Mouse (Mus musculus): Measurements from ENCODE around the gene Arpin. TPM values are rescaled to one million over a fixed set of nuclear protein-coding genes. Genes with fewer than 3 reads are reported as not detected.
A peak's percentile ranks its signal among the peaks of the same experiment; 100 is the strongest.

Arpin gene
- polyA plus RNA-seq, 1 experiment: 41.2 TPM

DNA sequence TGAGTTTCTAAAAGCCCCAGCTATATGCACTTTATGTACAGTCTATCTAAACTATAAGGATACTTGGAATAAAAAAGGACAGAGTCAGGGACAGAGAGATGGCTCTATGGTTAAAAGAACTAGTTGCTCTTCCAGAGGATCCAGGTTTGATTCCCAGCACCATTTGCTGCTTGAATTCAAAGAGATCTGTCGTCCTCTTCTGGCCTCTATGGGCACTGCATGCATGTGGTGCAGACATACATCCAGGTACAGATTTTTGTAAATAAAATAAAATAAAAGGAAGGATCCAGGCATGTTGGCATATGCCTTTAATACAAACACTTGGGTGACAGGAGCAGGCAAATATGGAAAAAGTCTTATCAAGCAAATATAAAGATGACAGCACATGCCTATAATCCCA lies 26.4 kb upstream of the Arpin start:
- Histone ChIP-seq H3K79me2 (ENCODE audit: control insufficient read depth, insufficient read depth) (no peaks in the 10 kb centered on the region), H3K27me3 (ENCODE audit: control insufficient read depth, insufficient read depth, insufficient read length) (peaks cover 9% of the 10 kb centered on the region), H3K36me3 (ENCODE audit: control insufficient read depth, insufficient read depth) (no peaks in the 10 kb centered on the region), H3ac (ENCODE audit: control insufficient read depth, insufficient read length, low read depth) (no peak overlapping the region), H3K4me3 (ENCODE audit: insufficient read depth, poor library complexity, severe bottlenecking) (no peak overlapping the region), H3K79me3 (ENCODE audit: low read depth) (no peaks in the 10 kb centered on the region)
- TF ChIP-seq CEBPB (IDR thresholded peaks at IDR 0.05; ENCODE audit: low read depth) (no peak), MYOD1 (IDR thresholded peaks at IDR 0.05; ENCODE audit: control insufficient read depth, insufficient read length, low read depth) (no peak), FOSL1 (IDR thresholded peaks at IDR 0.05; ENCODE audit: insufficient read depth, low read length, poor library complexity, severe bottlenecking) (no peak), CTCF (IDR thresholded peaks at IDR 0.05; ENCODE audit: control insufficient read depth, insufficient read depth, insufficient read length) (no peak), USF1 (IDR thresholded peaks at IDR 0.05; ENCODE audit: low read depth) (no peak), MYOG (IDR thresholded peaks at IDR 0.05; ENCODE audit: control insufficient read depth, extremely low read depth, insufficient read length) (no peak)

- Histone ChIP-seq H3ac (ENCODE audit: control insufficient read depth, insufficient read length, low read depth) (no peak overlapping the region), H3K27me3 (ENCODE audit: control insufficient read depth, insufficient read depth, insufficient read length) (no peaks in the 10 kb centered on the region), H3K79me3 (ENCODE audit: low read depth) (no peaks in the 10 kb centered on the region), H3K79me2 (ENCODE audit: control insufficient read depth, insufficient read depth) (no peaks in the 10 kb centered on the region), H3K36me3 (ENCODE audit: control insufficient read depth, insufficient read depth) (no peaks in the 10 kb centered on the region), H3K4me3 (ENCODE audit: insufficient read depth, poor library complexity, severe bottlenecking) (no peak overlapping the region)
- TF ChIP-seq MYOD1 (IDR thresholded peaks at IDR 0.05; ENCODE audit: control insufficient read depth, insufficient read length, low read depth): no peak
- no peak for TF ChIP-seq CTCF (IDR thresholded peaks at IDR 0.05; ENCODE audit: control insufficient read depth, insufficient read depth, insufficient read length)
- TF ChIP-seq FOSL1 (IDR thresholded peaks at IDR 0.05; ENCODE audit: insufficient read depth, low read length, poor library complexity, severe bottlenecking): no peak
- TF ChIP-seq MYOG (IDR thresholded peaks at IDR 0.05; ENCODE audit: control insufficient read depth, extremely low read depth, insufficient read length): no peak
- TF ChIP-seq USF1 (IDR thresholded peaks at IDR 0.05; ENCODE audit: low read depth): no peak
- TF ChIP-seq MAX (IDR thresholded peaks at IDR 0.05): no peak
- no peak for TF ChIP-seq CEBPB (IDR thresholded peaks at IDR 0.05; ENCODE audit: low read depth)
Measured at GRCm38 (mm10) chr7:79956131-79956530, 21.0 kb upstream of the Arpin start.

DNA sequence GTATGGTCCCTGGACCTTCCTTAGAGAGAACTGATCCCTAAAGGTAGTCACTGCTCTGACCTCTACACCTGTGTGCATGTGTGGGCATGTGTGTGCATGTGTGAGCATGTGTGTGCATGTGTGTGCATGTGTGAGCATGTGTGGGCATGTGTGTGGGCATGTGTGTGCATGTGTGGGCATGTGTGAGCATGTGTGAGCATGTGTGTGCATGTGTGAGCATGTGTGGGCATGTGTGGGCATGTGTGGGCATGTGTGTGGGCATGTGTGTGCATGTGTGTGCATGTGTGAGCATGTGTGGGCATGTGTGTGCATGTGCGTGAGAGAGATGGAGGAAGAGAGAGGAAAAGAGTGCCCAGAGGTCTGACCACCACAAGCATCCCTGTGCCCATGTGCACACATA lies 19.7 kb upstream of the Arpin start:
- H3K27me3 ChIP-seq (ENCODE audit: control insufficient read depth, insufficient read depth, insufficient read length): peaks cover under 1% of the 10 kb centered on the region
- no peaks in the 10 kb centered on the region for H3K79me3 ChIP-seq (ENCODE audit: low read depth)
- TF ChIP-seq USF1 (IDR thresholded peaks at IDR 0.05; ENCODE audit: low read depth): no peak
- no peak for TF ChIP-seq MYOD1 (IDR thresholded peaks at IDR 0.05; ENCODE audit: control insufficient read depth, insufficient read length, low read depth)
- no peak for TF ChIP-seq FOSL1 (IDR thresholded peaks at IDR 0.05; ENCODE audit: insufficient read depth, low read length, poor library complexity, severe bottlenecking)
- no peak for TF ChIP-seq CTCF (IDR thresholded peaks at IDR 0.05; ENCODE audit: control insufficient read depth, insufficient read depth, insufficient read length)
- no peak for TF ChIP-seq CEBPB (IDR thresholded peaks at IDR 0.05; ENCODE audit: low read depth)
- TF ChIP-seq MAX (IDR thresholded peaks at IDR 0.05): no peak
- no peak for TF ChIP-seq MYOG (IDR thresholded peaks at IDR 0.05; ENCODE audit: control insufficient read depth, extremely low read depth, insufficient read length)
- no peak overlapping the region for H3ac ChIP-seq (ENCODE audit: control insufficient read depth, insufficient read length, low read depth)
- H3K36me3 ChIP-seq (ENCODE audit: control insufficient read depth, insufficient read depth): no peaks in the 10 kb centered on the region
- H3K4me3 ChIP-seq (ENCODE audit: insufficient read depth, poor library complexity, severe bottlenecking): no peak overlapping the region
- no peaks in the 10 kb centered on the region for H3K79me2 ChIP-seq (ENCODE audit: control insufficient read depth, insufficient read depth)

- Histone ChIP-seq H3K4me3 (ENCODE audit: insufficient read depth, poor library complexity, severe bottlenecking) (no peak overlapping the region), H3K27me3 (ENCODE audit: control insufficient read depth, insufficient read depth, insufficient read length) (peaks cover 8% of the 10 kb centered on the region), H3K79me2 (ENCODE audit: control insufficient read depth, insufficient read depth) (no peaks in the 10 kb centered on the region), H3ac (ENCODE audit: control insufficient read depth, insufficient read length, low read depth) (no peak overlapping the region), H3K36me3 (ENCODE audit: control insufficient read depth, insufficient read depth) (no peaks in the 10 kb centered on the region), H3K79me3 (ENCODE audit: low read depth) (no peaks in the 10 kb centered on the region)
- TF ChIP-seq MAX (IDR thresholded peaks at IDR 0.05): no peak
- TF ChIP-seq MYOD1 (IDR thresholded peaks at IDR 0.05; ENCODE audit: control insufficient read depth, insufficient read length, low read depth): no peak
- no peak for TF ChIP-seq USF1 (IDR thresholded peaks at IDR 0.05; ENCODE audit: low read depth)
- no peak for TF ChIP-seq FOSL1 (IDR thresholded peaks at IDR 0.05; ENCODE audit: insufficient read depth, low read length, poor library complexity, severe bottlenecking)
- TF ChIP-seq MYOG (IDR thresholded peaks at IDR 0.05; ENCODE audit: control insufficient read depth, extremely low read depth, insufficient read length): no peak
- TF ChIP-seq CTCF (IDR thresholded peaks at IDR 0.05; ENCODE audit: control insufficient read depth, insufficient read depth, insufficient read length): no peak
- TF ChIP-seq CEBPB (IDR thresholded peaks at IDR 0.05; ENCODE audit: low read depth): no peak
Measured at GRCm38 (mm10) chr7:79951038-79951437, 15.9 kb upstream of the Arpin start.

DNA sequence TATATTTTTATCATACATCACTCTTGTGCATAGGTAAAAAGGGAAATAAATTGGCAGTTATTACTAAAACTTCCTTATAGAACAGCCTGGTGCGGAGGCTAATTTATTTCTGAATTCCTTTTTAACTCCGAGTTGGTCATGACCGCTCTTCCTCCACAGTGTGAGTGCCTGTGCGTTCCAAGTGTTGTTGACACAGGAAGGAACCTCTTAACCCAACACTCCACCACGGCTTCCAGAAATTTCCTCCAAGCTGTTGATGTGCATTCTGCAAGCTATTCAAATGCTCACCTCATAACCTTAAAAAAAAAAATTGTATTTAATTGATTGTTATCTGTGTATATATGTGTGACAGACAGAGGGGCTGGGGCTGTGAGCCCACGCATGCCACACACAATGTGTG lies 15.1 kb upstream of the Arpin start:
- no peaks in the 10 kb centered on the region for H3K79me2 ChIP-seq (ENCODE audit: control insufficient read depth, insufficient read depth)
- no peak overlapping the region for H3ac ChIP-seq (ENCODE audit: control insufficient read depth, insufficient read length, low read depth)
- H3K27me3 ChIP-seq (ENCODE audit: control insufficient read depth, insufficient read depth, insufficient read length): peaks cover 8% of the 10 kb centered on the region
- H3K36me3 ChIP-seq (ENCODE audit: control insufficient read depth, insufficient read depth): no peaks in the 10 kb centered on the region
- no peaks in the 10 kb centered on the region for H3K79me3 ChIP-seq (ENCODE audit: low read depth)
- TF ChIP-seq FOSL1 (IDR thresholded peaks at IDR 0.05; ENCODE audit: insufficient read depth, low read length, poor library complexity, severe bottlenecking) (no peak), MYOG (IDR thresholded peaks at IDR 0.05; ENCODE audit: control insufficient read depth, extremely low read depth, insufficient read length) (no peak), MYOD1 (IDR thresholded peaks at IDR 0.05; ENCODE audit: control insufficient read depth, insufficient read length, low read depth) (no peak)
- no peak overlapping the region for H3K4me3 ChIP-seq (ENCODE audit: insufficient read depth, poor library complexity, severe bottlenecking)

DNA sequence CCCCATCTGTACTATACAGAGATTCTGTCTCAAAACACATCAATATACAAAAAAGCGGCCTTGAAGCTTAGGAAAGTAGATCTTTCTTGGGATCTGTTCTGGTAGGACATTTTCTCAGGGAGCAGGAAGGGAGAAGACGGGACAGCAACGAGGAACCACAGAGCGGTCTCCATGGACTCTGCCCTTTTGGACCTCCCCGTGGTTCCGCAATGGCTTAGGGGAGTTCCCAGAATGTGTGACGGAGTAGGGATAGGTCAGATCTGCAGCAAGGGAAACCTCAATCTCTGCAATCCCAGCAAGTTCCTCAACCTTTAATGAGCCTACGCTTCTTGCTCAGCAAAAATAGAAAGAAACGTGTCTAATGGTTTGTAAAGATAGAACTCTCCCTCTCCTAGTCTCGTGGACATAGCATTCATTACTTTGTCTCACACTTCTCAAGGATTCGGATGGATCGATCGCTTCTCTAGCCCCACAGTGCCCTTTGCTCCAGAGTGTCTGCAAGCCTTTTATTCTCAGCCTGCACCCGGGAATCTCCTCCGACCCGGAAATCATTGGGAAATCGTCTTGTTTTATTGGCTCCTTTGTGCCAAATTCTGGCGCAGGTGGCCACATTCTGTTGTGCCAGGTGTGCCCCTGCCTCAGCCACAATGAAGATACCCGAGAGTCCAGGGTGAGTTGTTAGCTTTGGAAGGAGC lies 499 bp upstream of the Arpin start:
- H3K27me3 ChIP-seq (ENCODE audit: control insufficient read depth, insufficient read depth, insufficient read length): no peaks in the 10 kb centered on the region
- H3K79me2 ChIP-seq (ENCODE audit: control insufficient read depth, insufficient read depth): peaks cover 15% of the 10 kb centered on the region
- TF ChIP-seq CEBPB (IDR thresholded peaks at IDR 0.05; ENCODE audit: low read depth) (no peak), MAX (IDR thresholded peaks at IDR 0.05) (peak; percentile 6)
- H3K79me3 ChIP-seq (ENCODE audit: low read depth): no peaks in the 10 kb centered on the region
- H3ac ChIP-seq (ENCODE audit: control insufficient read depth, insufficient read length, low read depth): peak overlapping the region; percentile 81
- peak overlapping the region; percentile 50 for H3K4me3 ChIP-seq (ENCODE audit: insufficient read depth, poor library complexity, severe bottlenecking)
- H3K36me3 ChIP-seq (ENCODE audit: control insufficient read depth, insufficient read depth): no peaks in the 10 kb centered on the region

Measured in C2C12 (cell line).